Mouse (Mus musculus) retina, postnatal 1 day (tissue): ENCODE measurements at regions not wholly inside any gene's neighbourhood (a gene's known extent, or its start where the extent isn't known, plus 50 kb on each side); places are given as distances from the start of the nearest gene placed in this dataset.
A peak's percentile ranks its signal among the peaks of the same experiment; 100 is the strongest.

Experiments used
- DNase-seq: peaks from one replicate; pipeline ENCODE4 v3.0.0-alpha.2; 2012

GRCm38 (mm10) chr12:14088960-14089359 lies 62.9 kb downstream of the Fam84a start:
- DNase-seq, result no peak

- no peak for DNase-seq
Observed at GRCm38 (mm10) chr12:14082771-14083170, 69.1 kb downstream of the Fam84a start.

- DNase-seq, result no peak
Observed at GRCm38 (mm10) chr12:14079892-14080291, 72.0 kb downstream of the Fam84a start.

- no peak for DNase-seq
Observed at GRCm38 (mm10) chr12:14069049-14069448, 82.8 kb downstream of the Fam84a start.

GRCm38 (mm10) chr12:14065401-14065800 lies 86.5 kb downstream of the Fam84a start:
- DNase-seq, result no peak

GRCm38 (mm10) chr12:14063276-14063675 lies 88.6 kb downstream of the Fam84a start:
- no peak for DNase-seq

- no peak for DNase-seq
Observed at GRCm38 (mm10) chr12:14056116-14056515, 95.7 kb downstream of the Fam84a start.

- no peak for DNase-seq
Observed at GRCm38 (mm10) chr12:14032363-14032762, 119.5 kb downstream of the Fam84a start.

- no peak for DNase-seq
Observed at GRCm38 (mm10) chr12:14015271-14015670, 136.6 kb downstream of the Fam84a start.

GRCm38 (mm10) chr12:14005991-14006390 lies 145.9 kb downstream of the Fam84a start:
- DNase-seq, result no peak

- DNase-seq, result no peak
Observed at GRCm38 (mm10) chr12:14001672-14002071, 150.2 kb downstream of the Fam84a start.

GRCm38 (mm10) chr12:13984396-13984776 lies 167.5 kb downstream of the Fam84a start:
- no peak for DNase-seq

- peak; percentile 2 for DNase-seq
Observed at GRCm38 (mm10) chr12:13983631-13984395, 168.0 kb downstream of the Fam84a start.

- DNase-seq, result no peak
Observed at GRCm38 (mm10) chr12:13964537-13964936, 187.3 kb downstream of the Fam84a start.

- no peak for DNase-seq
Observed at GRCm38 (mm10) chr12:13939494-13939893, 212.4 kb downstream of the Fam84a start.

GRCm38 (mm10) chr12:13921066-13921465 lies 230.8 kb downstream of the Fam84a start:
- DNase-seq, result no peak

- no peak for DNase-seq
Observed at GRCm38 (mm10) chr12:13883317-13883716, 268.5 kb downstream of the Fam84a start.

- no peak for DNase-seq
Observed at GRCm38 (mm10) chr12:13869161-13869560, 282.7 kb downstream of the Fam84a start.

GRCm38 (mm10) chr12:13861226-13861625 lies 290.6 kb downstream of the Fam84a start:
- DNase-seq, result no peak

GRCm38 (mm10) chr12:13844532-13845485 lies 307.0 kb downstream of the Fam84a start:
- peak; percentile 42 for DNase-seq

GRCm38 (mm10) chr12:13843423-13844080 lies 308.3 kb downstream of the Fam84a start:
- DNase-seq, result peak; percentile 4

- DNase-seq, result no peak
Observed at GRCm38 (mm10) chr12:13841238-13841637, 310.6 kb downstream of the Fam84a start.

- no peak for DNase-seq
Observed at GRCm38 (mm10) chr12:13834723-13835122, 317.1 kb downstream of the Fam84a start.
